Mouse (Mus musculus): Measurements from ENCODE around the gene Kcnj5. TPM values are rescaled to one million over a fixed set of nuclear protein-coding genes. Genes with fewer than 3 reads are reported as not detected.
A peak's percentile ranks its signal among the peaks of the same experiment; 100 is the strongest.

The Kcnj5 gene
- total RNA-seq, 2 experiments from 2014 or later: 0.09 TPM; not detected in 1

DNA sequence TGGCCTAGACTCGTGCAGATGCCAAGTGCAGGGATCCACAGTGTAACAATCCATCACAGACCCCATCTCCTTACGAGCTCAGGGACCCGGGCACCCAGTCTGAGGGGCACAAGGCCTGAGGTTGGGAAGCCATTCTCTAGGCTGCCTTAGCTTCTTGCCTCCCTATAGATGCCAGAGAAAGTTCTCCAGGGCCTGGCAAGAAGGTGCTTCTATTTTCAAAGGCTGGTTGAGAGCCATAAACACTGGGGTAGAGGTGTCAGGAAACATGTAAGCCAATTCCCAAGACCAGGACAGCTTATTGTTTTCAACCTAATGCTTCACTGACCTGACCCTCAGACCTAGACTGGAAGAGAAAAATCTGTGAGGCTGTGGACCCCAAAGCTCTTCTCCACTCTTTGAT, 28.2 kb downstream of the Kcnj5 start:
- no peak for DNase-seq

DNA sequence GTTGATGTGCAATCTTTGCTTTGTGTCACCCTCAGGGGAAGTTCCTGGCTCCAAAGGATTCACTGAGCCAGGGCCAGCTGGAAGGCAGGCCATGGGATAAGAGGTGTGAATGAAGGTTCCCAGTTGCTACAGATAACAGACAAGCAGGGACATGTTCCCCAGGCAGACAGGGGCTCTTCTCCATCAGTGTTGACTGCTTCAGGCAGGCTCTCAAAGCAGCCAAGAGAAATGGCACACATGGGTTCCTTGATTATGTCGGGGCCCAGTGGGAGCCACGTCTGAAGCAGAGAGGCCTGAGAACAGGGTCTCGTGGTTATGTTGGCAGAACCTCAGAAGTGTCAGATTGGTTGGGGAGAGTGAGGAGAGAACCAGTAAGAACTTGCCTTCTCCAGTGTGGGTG, 30.1 kb downstream of the Kcnj5 start:
- DNase-seq: no peak

DNA sequence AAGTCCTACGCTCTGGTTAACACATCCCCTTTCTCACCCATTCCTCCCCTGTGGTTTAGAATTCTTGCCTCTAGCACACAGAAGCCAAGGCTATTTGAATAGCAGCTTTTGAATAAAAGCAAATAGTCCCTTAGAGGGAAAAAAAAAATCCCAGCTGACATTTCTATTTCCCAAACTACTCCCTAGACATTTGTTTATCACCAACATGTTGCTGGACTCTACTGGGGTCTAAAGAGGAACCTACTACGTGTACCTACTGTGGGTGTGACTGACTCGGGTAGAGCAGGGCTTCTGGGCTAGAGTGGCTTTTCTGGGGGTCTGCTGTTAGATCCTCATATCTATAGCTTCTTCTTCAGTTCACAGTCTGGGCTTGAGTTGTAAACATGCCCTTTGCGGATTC, 31.9 kb downstream of the Kcnj5 start:
- DNase-seq: no peak

DNA sequence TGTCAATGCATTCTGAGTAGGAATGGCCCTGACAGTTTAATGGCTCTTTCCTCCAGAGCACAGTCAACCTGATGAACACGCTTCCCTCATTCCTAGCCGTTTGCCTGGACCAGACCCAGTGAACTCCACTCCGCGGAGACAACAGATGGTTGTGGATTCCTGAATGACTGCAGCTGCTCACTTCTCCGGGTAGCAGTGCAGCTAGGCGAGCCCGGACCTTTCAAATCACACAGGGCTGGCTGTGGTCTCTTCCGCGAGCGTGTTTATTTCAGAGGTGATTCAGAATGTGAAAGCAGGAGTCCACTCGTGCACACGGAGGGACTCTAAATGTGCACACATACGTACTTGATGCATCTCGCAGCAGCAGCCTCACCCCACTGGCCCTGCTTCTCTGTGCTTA, 32.4 kb downstream of the Kcnj5 start:
- no peak for DNase-seq

- DNase-seq: no peak
Measured at GRCm38 (mm10) chr9:32302501-32303150, 41.5 kb downstream of the Kcnj5 start.

DNA sequence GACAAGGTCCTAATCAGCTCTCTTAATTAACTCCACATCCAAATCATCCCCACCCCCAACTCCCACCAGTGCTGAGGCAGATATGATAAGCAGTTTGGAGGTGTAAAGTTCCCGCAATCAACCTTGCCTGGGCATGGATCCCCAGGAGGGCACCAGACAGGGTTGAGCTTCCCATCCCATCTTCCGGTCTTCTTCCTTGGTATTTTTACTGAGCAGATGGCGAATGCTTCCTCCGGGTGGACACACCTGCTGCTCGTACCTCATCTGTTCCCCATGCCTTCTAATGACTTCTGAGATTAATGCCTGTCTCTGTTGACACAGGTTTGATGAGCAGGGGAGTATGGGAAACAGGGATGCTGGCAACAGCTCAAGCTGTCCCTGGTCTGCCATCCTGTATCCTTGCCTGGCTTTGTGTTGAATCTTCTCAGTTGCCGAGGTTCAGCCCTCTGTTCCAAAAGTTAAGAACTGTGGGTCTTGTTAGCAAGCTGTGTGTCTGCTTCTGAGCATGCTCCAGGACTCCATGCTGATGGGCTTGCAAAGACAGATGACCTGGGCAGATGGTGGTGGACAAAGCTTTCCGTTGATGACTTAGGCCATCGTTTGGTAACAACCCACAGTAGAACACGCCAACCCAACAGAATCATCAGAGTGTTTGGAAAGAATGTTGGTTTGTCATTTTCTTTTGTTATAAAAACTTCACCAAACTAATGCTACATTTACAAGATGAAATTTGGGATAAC, 48.9 kb downstream of the Kcnj5 start:
- DNase-seq: no peak

DNA sequence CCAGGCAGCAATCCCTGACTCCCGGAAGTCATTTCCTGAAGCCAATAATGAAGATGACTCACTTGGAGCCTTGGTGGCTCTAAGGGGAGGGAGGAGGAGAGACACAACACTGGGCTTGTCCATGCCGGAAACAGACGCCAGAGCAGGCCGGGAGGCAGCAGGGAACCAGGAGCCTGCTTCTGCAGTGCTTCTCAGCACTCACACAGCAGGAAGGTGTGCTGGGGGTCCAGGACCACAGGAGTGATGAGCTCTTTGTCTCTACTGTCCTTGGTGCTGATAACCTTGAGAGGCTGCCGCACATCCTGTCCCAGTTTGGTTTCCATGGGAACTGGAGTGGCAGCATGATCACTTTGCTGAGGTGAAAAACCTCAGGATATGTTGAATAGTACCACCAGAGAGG, 51.5 kb downstream of the Kcnj5 start:
- DNase-seq: no peak

DNA sequence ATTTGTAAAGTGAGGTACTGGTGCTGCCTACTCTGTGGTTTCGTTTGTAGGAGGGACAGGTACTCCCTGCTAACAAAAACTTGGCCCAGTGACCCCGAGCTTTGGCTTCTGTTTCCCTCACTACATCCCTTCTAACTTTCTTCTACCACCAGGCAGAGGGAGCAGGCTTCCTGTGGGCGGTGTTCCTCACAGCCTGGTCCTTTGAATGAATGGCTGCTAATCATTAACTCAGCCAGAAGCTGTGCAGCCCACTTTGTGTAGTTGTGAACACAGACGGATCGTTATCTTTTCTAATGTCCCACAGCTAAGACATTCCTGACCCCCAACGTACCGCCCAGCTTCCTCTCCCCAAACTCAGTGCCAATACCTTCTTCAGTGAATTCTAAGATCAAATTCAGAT, 52.5 kb downstream of the Kcnj5 start:
- DNase-seq: no peak

GRCm38 (mm10) chr9:32283591-32283990, 60.6 kb downstream of the Kcnj5 start:
- no peak for DNase-seq

- DNase-seq: no peak
Measured at GRCm38 (mm10) chr9:32280456-32280855, 63.7 kb downstream of the Kcnj5 start.

GRCm38 (mm10) chr9:32279789-32280188, 64.4 kb downstream of the Kcnj5 start:
- DNase-seq: no peak

DNA sequence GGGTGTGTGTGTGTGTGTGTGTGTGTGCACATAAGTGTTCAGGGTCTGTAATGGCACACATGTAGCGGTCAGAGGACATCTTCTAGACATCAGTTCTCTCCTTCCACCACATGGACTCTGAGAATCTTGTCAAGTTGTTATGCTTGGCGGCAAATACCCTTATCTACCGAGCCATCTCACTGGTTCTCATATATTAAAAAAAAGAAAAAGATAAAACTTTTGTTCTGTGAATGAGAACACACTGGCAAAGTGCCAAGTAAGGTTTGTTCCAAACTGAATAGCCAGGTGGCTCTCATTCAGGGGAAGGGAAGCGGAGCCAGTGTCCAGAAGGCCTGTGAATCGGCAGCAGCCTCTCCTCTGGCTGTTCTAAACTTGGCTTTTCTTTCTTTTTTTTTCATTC, 66.1 kb downstream of the Kcnj5 start:
- DNase-seq: no peak

DNA sequence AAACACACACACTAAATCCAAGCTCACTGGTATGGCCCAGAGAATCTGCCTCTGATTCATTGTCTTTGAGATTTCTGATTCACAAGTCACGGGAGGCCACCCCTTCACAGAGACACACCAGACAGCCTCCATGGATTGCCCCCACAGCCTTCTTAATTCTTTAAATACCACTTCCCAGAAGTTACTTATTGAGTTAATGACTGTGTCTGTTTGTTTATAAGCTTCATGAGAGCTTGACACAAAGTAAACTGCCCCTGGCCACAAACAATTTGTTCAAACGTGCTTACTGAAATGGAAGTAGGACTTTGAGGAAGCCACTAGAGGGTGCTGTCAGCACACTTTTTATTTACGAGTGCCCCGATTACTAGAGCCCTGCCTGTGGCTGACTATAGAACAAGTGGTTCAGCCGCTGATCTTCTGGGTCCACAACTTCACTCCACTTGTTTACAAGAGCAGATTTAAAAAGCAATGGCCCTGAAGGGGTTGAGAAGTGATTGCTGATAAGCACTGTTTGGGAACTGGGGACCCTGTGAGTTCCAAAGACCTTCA, 72.2 kb downstream of the Kcnj5 start:
- DNase-seq: peak; percentile 57

Other genes starting within 250 kb of the Kcnj5 start
- gene Arhgap32, start 228.2 kb downstream of the Kcnj5 start, total RNA-seq (2021): 10 to 100 TPM; 23.4 to 29.5 TPM
- not detected for gene Kcnj1, start 28.1 kb upstream of the Kcnj5 start, total RNA-seq (2021)
- 10 to 100 TPM; 17.2 to 19.9 TPM for gene Fli1, start 198.5 kb upstream of the Kcnj5 start, total RNA-seq (2021)